Mouse (Mus musculus) cerebellum, adult 2 months (tissue): Measurements from ENCODE around the gene Siah1b. TPM values are rescaled to one million over a fixed set of nuclear protein-coding genes. Genes with fewer than 3 reads are reported as not detected.

Experiments
- DNase-seq, 2 experiments: peaks; one replicate each; pipeline ENCODE4 v3.0.0; 2021
- H3K27ac ChIP-seq: fragments of 200-500 bp; 2 replicates; pipeline ENCODE4 v1.5.1; 2012; ENCODE audit warnings: low read length, control low read depth, inconsistent platforms; ENCODE audit not compliant: insufficient read depth
- H3K27me3 ChIP-seq: fragments of 200-500 bp; 2 replicates; pipeline ENCODE4 v1.6.1; 2012; ENCODE audit warnings: inconsistent platforms, mild to moderate bottlenecking, low read length, moderate library complexity; ENCODE audit not compliant: control insufficient read depth, insufficient read depth
- H3K4me1 ChIP-seq: fragments of 200-500 bp; 2 replicates; pipeline ENCODE4 v1.6.1; 2011; ENCODE audit warnings: low read length; ENCODE audit not compliant: control insufficient read depth, insufficient read depth
- H3K4me3 ChIP-seq: fragments of 200-500 bp; replicated peaks from 2 replicates; pipeline ENCODE3; 2011; ENCODE audit warnings: mild to moderate bottlenecking, low read depth, low read length, control low read depth; ENCODE audit not compliant: insufficient read depth
- CTCF ChIP-seq: fragments of 200-500 bp; IDR thresholded peaks from 2 replicates; pipeline ENCODE4 v1.5.1; 2011; ENCODE audit warnings: low read depth, mild to moderate bottlenecking, control low read depth, low read length, moderate library complexity, borderline replicate concordance; ENCODE audit not compliant: insufficient read depth
- POLR2A ChIP-seq: fragments of 200-500 bp; IDR thresholded peaks from 2 replicates; pipeline ENCODE4 v1.6.1; 2011; ENCODE audit warnings: low read length, control low read depth, borderline replicate concordance; ENCODE audit not compliant: insufficient read depth
- WGBS: fragments of 180-500 bp; shearing (Covaris S2); methylation state at CpG from one replicate; pipeline ENCODE4 v1.1.7; 2018; 5-methylcytosine and 5-hydroxymethylcytosine counted together
- polyA plus RNA-seq: library from polyadenylated mRNA; depleted of rRNA; stranded (reverse); fragments of >200 nt; gene quantifications from 2 replicates; pipeline ENCODE4 v1.2.3, GENCODE M21; 2012; rRNA removed

Gene Siah1b
- polyA plus RNA-seq, 1 experiment = 9.7 TPM

- no peak for TF ChIP-seq CTCF
- no peak for TF ChIP-seq POLR2A
- peak within 1 kb of the TSS; percentile 15 for H3K4me3 ChIP-seq
- peak; percentile 27 to 54 for DNase-seq
These were observed 48.5 kb downstream of the Siah1b start, which contains the start of gene Car5b for GRCm38 (mm10) chrX:164027607-164028289. Gene Car5b, minus strand, starts transcription at chrX:164027997.

More at GRCm38 (mm10) chrX:164027607-164028289, 48.5 kb downstream of the Siah1b start, which contains the start of gene Car5b:
- Histone ChIP-seq H3K27ac (no peak within 1 kb of the TSS), H3K4me1 (no peaks in the 10 kb centered on the region), H3K27me3 (no peaks in the 10 kb centered on the region)
- WGBS = 3% methylated on average over 22 of the region's 22 CpGs

Other genes starting within 250 kb of the Siah1b start
- 51.1 and 57.8 TPM in 2 replicates for gene Ap1s2, start 167.5 kb downstream of the Siah1b start, polyA plus RNA-seq
- gene Zrsr2, start 117.8 kb downstream of the Siah1b start, polyA plus RNA-seq = 32.4 and 36.8 TPM in 2 replicates
- gene Car5b, start 48.5 kb downstream of the Siah1b start, polyA plus RNA-seq = 3.4 and 3.6 TPM in 2 replicates
- 0.22 and 0.23 TPM in 2 replicates for gene Cltrn, start 12.3 kb upstream of the Siah1b start, polyA plus RNA-seq
- gene Ace2, start 62.8 kb upstream of the Siah1b start, polyA plus RNA-seq = 1.2 and 1.3 TPM in 2 replicates
- gene Bmx, start 181.7 kb upstream of the Siah1b start, polyA plus RNA-seq = 1.0 and 1.1 TPM in 2 replicates
- gene Pir, start 192.9 kb upstream of the Siah1b start, polyA plus RNA-seq = 4.5 and 5.1 TPM in 2 replicates